Comparison of ENCODE assay signal across 8 mouse cellular contexts in genomic region chr7:27592934-27593645, GRCm38 (mm10). TPM values are rescaled to one million over a fixed set of nuclear protein-coding genes. Genes with fewer than 3 reads are reported as not detected.
DNase-seq lines count a peak whose midpoint lies in the region; ATAC-seq and TF ChIP-seq lines count a peak whose summit lies in the region.

No protein-coding gene starts in this region.

- H3K4me3 ChIP-seq in ES-E14 (ENCODE audit: insufficient read depth in 1 of 2, low read depth in 1 of 2, low read length in 2 of 2, poor library complexity in 1 of 2, severe bottlenecking in 1 of 2) = peak overlapping the region; percentile 78 to 94
- H3K4me3 ChIP-seq in kidney, embryonic 15.5 days (replicated peaks) = peak overlapping the region; percentile 65

- 32% methylated on average over 12 of the region's 12 CpGs for WGBS in kidney, embryonic 15.5 days

- peaks cover 11% of the 10 kb centered on the region; the same call in 1 of the 2 replicates for H3K36me3 ChIP-seq in ES-E14 (ENCODE audit: control insufficient read depth, insufficient read depth, low read length, poor library complexity, severe bottlenecking)
- H3K36me3 ChIP-seq in kidney, embryonic 15.5 days = peaks cover 8% of the 10 kb centered on the region; the same call in 1 of the 2 replicates

- H3K27ac ChIP-seq in ES-E14 (ENCODE audit: insufficient read depth, low read depth, low read length, poor library complexity, severe bottlenecking) = no peak overlapping the region; the same call in 1 of the 2 replicates
- peak overlapping the region; percentile 98 for H3K27ac ChIP-seq in kidney, embryonic 15.5 days

- H3K4me1 ChIP-seq in ES-E14 (ENCODE audit: control insufficient read depth in 2 of 2, insufficient read depth in 2 of 2, low read length in 2 of 2, poor library complexity in 1 of 2) = peaks cover 0 to 21% of the 10 kb centered on the region in 2 experiments; a peak in 2 of 4 replicates
- H3K4me1 ChIP-seq in kidney, embryonic 15.5 days = peaks cover 47% of the 10 kb centered on the region

- H3K4me2 ChIP-seq in kidney, embryonic 15.5 days = peak overlapping the region; percentile 74

- no peak for ATAC-seq in kidney, embryonic 15.5 days (replicated peaks; ENCODE audit: low FRiP score)

- H3K9ac ChIP-seq in ES-E14 (ENCODE audit: insufficient read depth, low read depth, low read length, poor library complexity, severe bottlenecking) = peak overlapping the region; percentile 97; the same call in 1 of the 2 replicates
- peak overlapping the region; percentile 86 for H3K9ac ChIP-seq in kidney, embryonic 15.5 days

- no peaks in the 10 kb centered on the region for H3K27me3 ChIP-seq in kidney, embryonic 15.5 days

- in situ Hi-C loops in ES-E14 (cut with MboI; ENCODE audit: low sequenced_read_pairs in 2 of 2, unreplicated experiment in 2 of 2) = no loop called here

- DNase-seq in A20 (ENCODE audit: low read depth, low spot score) (peak; percentile 13), ES-E14 (ENCODE audit: low read depth, low spot score) (no peak)
- peak; percentile 49 to 57 for DNase-seq in heart, adult 9 months (ENCODE audit: low spot score in 2 of 2)
- peak; percentile 71 for DNase-seq in lung, postnatal 36 days
- DNase-seq in right cerebral cortex, postnatal 25 days = no peak
- DNase-seq in spleen, postnatal 36 days (ENCODE audit: low spot score in 2 of 2) = no peak
- DNase-seq in spleen, adult 18-20 months = no peak

- H3K9me3 ChIP-seq in ES-E14 (ENCODE audit: control insufficient read depth, insufficient read depth, low read depth, low read length) = no peaks in the 10 kb centered on the region
- no peaks in the 10 kb centered on the region for H3K9me3 ChIP-seq in kidney, embryonic 15.5 days (replicated peaks)

TF ChIP-seq in ES-E14, 5 proteins besides CTCF, POLR2A, EP300 and RAD21:
- no peak for TF ChIP-seq ZNF384 (IDR thresholded peaks at IDR 0.05; ENCODE audit: low read depth, low read length)
- TF ChIP-seq CHD2 (IDR thresholded peaks at IDR 0.05; ENCODE audit: low read depth, low read length) = no peak
- TF ChIP-seq ZC3H11A (IDR thresholded peaks at IDR 0.05; ENCODE audit: borderline replicate concordance, low read depth, low read length) = no peak
- no peak for TF ChIP-seq MAFK (IDR thresholded peaks at IDR 0.05; ENCODE audit: insufficient read depth, low read depth, low read length)
- TF ChIP-seq HCFC1 (IDR thresholded peaks at IDR 0.05; ENCODE audit: borderline replicate concordance, insufficient read depth, low read length) = no peak

RNA-seq across cellular contexts. Expression of gene Akt2, which starts 1.7 kb away (rescaled TPM):
- 42.2 and 44.8 TPM in 2 replicates for total RNA-seq in ES-E14 (2012; rRNA removed)
- polyA plus RNA-seq in kidney, embryonic 15.5 days (2015; fragmentation: Nextera tagmentation; extraction: Ambion mirVana) = 97.9 and 106 TPM in 2 replicates

RNA-seq across cellular contexts. Expression of gene 2310022A10Rik, which starts 40.1 kb away (rescaled TPM):
- total RNA-seq in ES-E14 (2012; rRNA removed) = 12.6 and 15.9 TPM in 2 replicates
- polyA plus RNA-seq in kidney, embryonic 15.5 days (2015; fragmentation: Nextera tagmentation; extraction: Ambion mirVana) = 26.9 and 29.4 TPM in 2 replicates

RNA-seq across cellular contexts. Expression of gene Pld3, which starts 40.1 kb away (rescaled TPM):
- 77.9 and 128 TPM in 2 replicates for total RNA-seq in ES-E14 (2012; rRNA removed)
- 83.1 and 90.5 TPM in 2 replicates for polyA plus RNA-seq in kidney, embryonic 15.5 days (2015; fragmentation: Nextera tagmentation; extraction: Ambion mirVana)

Comparison
In these comparisons a context has a peak if more than half of its experiments do, and no peak if none do; other contexts are left out.
1. DNase-seq: peak in A20 (single experiment), heart, adult 9 months (2 of 2) and lung, postnatal 36 days (single experiment); none in ES-E14 (single experiment), right cerebral cortex, postnatal 25 days (single experiment), spleen, postnatal 36 days (0 of 2) and spleen, adult 18-20 months (0 of 2).